Comparison of ENCODE assay signal across 8 mouse cellular contexts in genomic region chr19:10604534-10604933, GRCm38 (mm10). TPM values are rescaled to one million over a fixed set of nuclear protein-coding genes. Genes with fewer than 3 reads are reported as not detected.
DNase-seq lines count a peak whose midpoint lies in the region; ATAC-seq and TF ChIP-seq lines count a peak whose summit lies in the region.

No protein-coding gene starts in this region.

- peak overlapping the region; percentile 92 for H3K27ac ChIP-seq in kidney, adult 2 months (ENCODE audit: insufficient read depth, low read depth, low read length)
- peak overlapping the region; percentile 94 for H3K27ac ChIP-seq in heart, postnatal 0 days (ENCODE audit: low read depth)
- peak overlapping the region; percentile 94 for H3K27ac ChIP-seq in midbrain, embryonic 13.5 days

- H3K36me3 ChIP-seq in kidney, adult 2 months (ENCODE audit: control insufficient read depth, insufficient read depth, low read length): peaks cover 3% of the 10 kb centered on the region
- peaks cover 31% of the 10 kb centered on the region for H3K36me3 ChIP-seq in heart, postnatal 0 days (replicated peaks; ENCODE audit: control insufficient read depth, insufficient read depth, low read length)
- peaks cover 32% of the 10 kb centered on the region for H3K36me3 ChIP-seq in midbrain, embryonic 13.5 days

- DNase-seq in kidney, adult 2 months: no peak
- no peak for DNase-seq in kidney, adult 18-20 months
- DNase-seq in adipocyte (ENCODE audit: low spot score): peak; percentile 34
- DNase-seq in heart, postnatal 0 days (ENCODE audit: low spot score): no peak
- DNase-seq in gastrocnemius, postnatal 25 days: no peak
- no peak for DNase-seq in kidney, postnatal 36 days

- no peaks in the 10 kb centered on the region for H3K27me3 ChIP-seq in kidney, adult 2 months (replicated peaks; ENCODE audit: control insufficient read depth, insufficient read depth, low read length)
- H3K27me3 ChIP-seq in heart, postnatal 0 days (ENCODE audit: control insufficient read depth, insufficient read depth, low read length): no peaks in the 10 kb centered on the region
- no peaks in the 10 kb centered on the region for H3K27me3 ChIP-seq in midbrain, embryonic 13.5 days

- WGBS in kidney, adult 2 months: 12% methylated on average over 3 of the region's 3 CpGs
- 49% methylated on average over 3 of the region's 3 CpGs for WGBS in heart, postnatal 0 days
- 61% methylated on average over 3 of the region's 3 CpGs for WGBS in midbrain, embryonic 13.5 days

- H3K4me1 ChIP-seq in kidney, adult 2 months (ENCODE audit: control insufficient read depth, insufficient read depth, low read length): peaks cover 13% of the 10 kb centered on the region; the same call in 1 of the 2 replicates
- H3K4me1 ChIP-seq in heart, postnatal 0 days (ENCODE audit: control insufficient read depth, insufficient read depth): peaks cover 24% of the 10 kb centered on the region
- peaks cover 45% of the 10 kb centered on the region for H3K4me1 ChIP-seq in midbrain, embryonic 13.5 days (replicated peaks)

- no peak for TF ChIP-seq POLR2A in kidney, adult 2 months (IDR thresholded peaks at IDR 0.05; ENCODE audit: low read depth, low read length)

- peak overlapping the region; percentile 87 for H3K9ac ChIP-seq in heart, postnatal 0 days (replicated peaks; ENCODE audit: low read depth, low read length)
- H3K9ac ChIP-seq in midbrain, embryonic 13.5 days (replicated peaks): peak overlapping the region; percentile 78

- TF ChIP-seq EP300 in heart, postnatal 0 days (IDR thresholded peaks at IDR 0.05; ENCODE audit: low read depth): no peak

- no peak for ATAC-seq in heart, postnatal 0 days (ENCODE audit: insufficient read depth, low read depth)
- no peak for ATAC-seq in midbrain, embryonic 13.5 days
- no peak for ATAC-seq in megakaryocyte progenitor cell, adult 5-6 weeks (replicated peaks; ENCODE audit: poor library complexity)

- no peak for TF ChIP-seq CTCF in kidney, adult 2 months (conservative IDR thresholded peaks at IDR 0.05; ENCODE audit: insufficient read depth, insufficient read length, low read depth, low read length)
- TF ChIP-seq CTCF in heart, postnatal 0 days (IDR thresholded peaks at IDR 0.05; ENCODE audit: low read depth): no peak

- H3K4me2 ChIP-seq in heart, postnatal 0 days (ENCODE audit: low read depth, low read length): peak overlapping the region; percentile 79
- H3K4me2 ChIP-seq in midbrain, embryonic 13.5 days (replicated peaks): peak overlapping the region; percentile 84

- peak overlapping the region; percentile 68 for H3K4me3 ChIP-seq in kidney, adult 2 months (ENCODE audit: insufficient read depth, low read depth, low read length)
- H3K4me3 ChIP-seq in heart, postnatal 0 days (ENCODE audit: low read depth, low read length): peak overlapping the region; percentile 91
- peak overlapping the region; percentile 92 for H3K4me3 ChIP-seq in midbrain, embryonic 13.5 days (replicated peaks)

- H3K9me3 ChIP-seq in heart, postnatal 0 days (replicated peaks; ENCODE audit: control insufficient read depth, low read length): no peaks in the 10 kb centered on the region
- H3K9me3 ChIP-seq in midbrain, embryonic 13.5 days: no peaks in the 10 kb centered on the region

RNA-seq across cellular contexts. Expression of gene Ddb1, which starts 0.6 kb away (rescaled TPM):
- 123 and 127 TPM in 2 replicates for polyA plus RNA-seq in kidney, adult 2 months (2012; rRNA removed)
- total RNA-seq in heart, postnatal 0 days (2014; rRNA removed; ENCODE audit: low replicate concordance): 298 and 349 TPM in 2 replicates
- 130 and 137 TPM in 2 replicates for polyA plus RNA-seq in heart, postnatal 0 days (2015; fragmentation: Nextera tagmentation; extraction: Ambion mirVana)
- polyA plus RNA-seq in midbrain, embryonic 13.5 days (2015; fragmentation: Nextera tagmentation; extraction: Ambion mirVana): 297 and 311 TPM in 2 replicates
- 100 to 1,000 TPM; 114 to 129 TPM for total RNA-seq in gastrocnemius, postnatal 25 days (2021)
- total RNA-seq in megakaryocyte progenitor cell, adult 5-6 weeks (2015): 102 and 114 TPM in 2 replicates
- total RNA-seq in megakaryocyte progenitor cell, adult 5-6 weeks (2017): 343 and 424 TPM in 2 replicates

RNA-seq across cellular contexts. Expression of gene Tkfc, which starts 0.9 kb away (rescaled TPM):
- 308 and 311 TPM in 2 replicates for polyA plus RNA-seq in kidney, adult 2 months (2012; rRNA removed)
- total RNA-seq in heart, postnatal 0 days (2014; rRNA removed; ENCODE audit: low replicate concordance): 2.7 and 3.0 TPM in 2 replicates
- 5.9 and 7.7 TPM in 2 replicates for polyA plus RNA-seq in heart, postnatal 0 days (2015; fragmentation: Nextera tagmentation; extraction: Ambion mirVana)
- polyA plus RNA-seq in midbrain, embryonic 13.5 days (2015; fragmentation: Nextera tagmentation; extraction: Ambion mirVana): 23.5 and 25.9 TPM in 2 replicates
- 1 to 10 TPM; 4.2 to 5.1 TPM for total RNA-seq in gastrocnemius, postnatal 25 days (2021)
- 7.7 and 11.1 TPM in 2 replicates for total RNA-seq in megakaryocyte progenitor cell, adult 5-6 weeks (2015)
- 5.5 and 5.9 TPM in 2 replicates for total RNA-seq in megakaryocyte progenitor cell, adult 5-6 weeks (2017)

RNA-seq across cellular contexts. Expression of gene Tmem138, which starts 27.4 kb away (rescaled TPM):
- 11.7 and 12.7 TPM in 2 replicates for polyA plus RNA-seq in kidney, adult 2 months (2012; rRNA removed)
- total RNA-seq in heart, postnatal 0 days (2014; rRNA removed; ENCODE audit: low replicate concordance): 6.7 and 8.1 TPM in 2 replicates
- 11.9 and 12.1 TPM in 2 replicates for polyA plus RNA-seq in heart, postnatal 0 days (2015; fragmentation: Nextera tagmentation; extraction: Ambion mirVana)
- 51.3 and 52.2 TPM in 2 replicates for polyA plus RNA-seq in midbrain, embryonic 13.5 days (2015; fragmentation: Nextera tagmentation; extraction: Ambion mirVana)
- 1 to 10 TPM; 1.3 to 1.4 TPM for total RNA-seq in gastrocnemius, postnatal 25 days (2021)
- 37.8 and 38.7 TPM in 2 replicates for total RNA-seq in megakaryocyte progenitor cell, adult 5-6 weeks (2015)
- total RNA-seq in megakaryocyte progenitor cell, adult 5-6 weeks (2017): 8.2 and 10.5 TPM in 2 replicates

RNA-seq across cellular contexts. Expression of gene Cyb561a3, which starts 27.6 kb away (rescaled TPM):
- 40.7 and 44.1 TPM in 2 replicates for polyA plus RNA-seq in kidney, adult 2 months (2012; rRNA removed)
- total RNA-seq in heart, postnatal 0 days (2014; rRNA removed; ENCODE audit: low replicate concordance): 11.9 and 22.7 TPM in 2 replicates
- 13.7 and 15.5 TPM in 2 replicates for polyA plus RNA-seq in heart, postnatal 0 days (2015; fragmentation: Nextera tagmentation; extraction: Ambion mirVana)
- polyA plus RNA-seq in midbrain, embryonic 13.5 days (2015; fragmentation: Nextera tagmentation; extraction: Ambion mirVana): 17.1 and 18.8 TPM in 2 replicates
- total RNA-seq in gastrocnemius, postnatal 25 days (2021): 1 to 10 TPM; 4.5 to 6.2 TPM
- total RNA-seq in megakaryocyte progenitor cell, adult 5-6 weeks (2015): 27.5 and 28.6 TPM in 2 replicates
- total RNA-seq in megakaryocyte progenitor cell, adult 5-6 weeks (2017): 28.8 and 29.6 TPM in 2 replicates

RNA-seq across cellular contexts. Expression of gene Vwce, which starts 29.5 kb away (rescaled TPM):
- polyA plus RNA-seq in kidney, adult 2 months (2012; rRNA removed): 15.3 and 17.3 TPM in 2 replicates
- 0.19 and 4.7 TPM in 2 replicates for total RNA-seq in heart, postnatal 0 days (2014; rRNA removed; ENCODE audit: low replicate concordance)
- 0.22 and 0.23 TPM in 2 replicates for polyA plus RNA-seq in heart, postnatal 0 days (2015; fragmentation: Nextera tagmentation; extraction: Ambion mirVana)
- polyA plus RNA-seq in midbrain, embryonic 13.5 days (2015; fragmentation: Nextera tagmentation; extraction: Ambion mirVana): 0.39 and 0.61 TPM in 2 replicates
- under 1 TPM in 1 of 2 experiments, not detected in 1; 0.08 TPM for total RNA-seq in gastrocnemius, postnatal 25 days (2021)
- total RNA-seq in megakaryocyte progenitor cell, adult 5-6 weeks (2015): 0.10 TPM in 2 replicates
- 0.51 TPM in 1 of 2 replicates, not detected in the other for total RNA-seq in megakaryocyte progenitor cell, adult 5-6 weeks (2017)
